Mouse (Mus musculus) limb, embryonic 12.5 days (tissue): ENCODE measurements around the gene Psmb11. TPM values are rescaled to one million over a fixed set of nuclear protein-coding genes. Genes with fewer than 3 reads are reported as not detected.
A peak's percentile ranks its signal among the peaks of the same experiment; 100 is the strongest.

Experiments used
- ATAC-seq: fragments of 200-750 bp; cut with Nextera tagmentation; 2 replicates; pipeline ENCODE4 v1.8.0; 2017; ENCODE audit warnings: low read depth, moderate TSS enrichment; ENCODE audit not compliant: insufficient number of reproducible peaks, insufficient read depth, low FRiP score, low TSS enrichment
- H3K27ac ChIP-seq: fragments of 300-500 bp; sonication (generic); 2 replicates; pipeline ENCODE4 v1.5.1; 2016; ENCODE audit warnings: mild to moderate bottlenecking, moderate library complexity
- H3K27me3 ChIP-seq: fragments of 300-500 bp; sonication (generic); 2 replicates; pipeline ENCODE4 v1.6.1; 2016; ENCODE audit warnings: mild to moderate bottlenecking, moderate library complexity
- H3K36me3 ChIP-seq: fragments of 300-500 bp; sonication (generic); 2 replicates; pipeline ENCODE4 v1.6.1; 2016; ENCODE audit warnings: mild to moderate bottlenecking, moderate library complexity
- H3K4me1 ChIP-seq: fragments of 300-500 bp; sonication (generic); replicated peaks from 2 replicates; pipeline ENCODE4 v1.6.1; 2016
- H3K4me2 ChIP-seq: fragments of 300-500 bp; sonication (generic); 2 replicates; pipeline ENCODE4 v1.6.1; 2016; ENCODE audit warnings: mild to moderate bottlenecking, moderate library complexity
- H3K4me3 ChIP-seq: fragments of 300-500 bp; sonication (generic); replicated peaks from 2 replicates; pipeline ENCODE4 v1.5.1; 2016; ENCODE audit warnings: mild to moderate bottlenecking
- H3K9ac ChIP-seq: fragments of 300-500 bp; sonication (generic); replicated peaks from 2 replicates; pipeline ENCODE4 v1.6.1; 2016; ENCODE audit warnings: mild to moderate bottlenecking, moderate library complexity
- H3K9me3 ChIP-seq: fragments of 300-500 bp; sonication (generic); 2 replicates; pipeline ENCODE4 v1.6.1; 2016; ENCODE audit warnings: mild to moderate bottlenecking, moderate library complexity
- WGBS: fragments of 180-500 bp; shearing (Covaris S2); methylation state at CpG from one replicate; pipeline ENCODE4 v1.1.7; 2016; 5-methylcytosine and 5-hydroxymethylcytosine counted together
- polyA plus RNA-seq: library from polyadenylated mRNA; unstranded; fragments of >200 nt; fragmentation: Nextera tagmentation; extraction: Ambion mirVana; gene quantifications from 2 replicates; pipeline ENCODE4 v1.2.1, GENCODE M21; 2016

Gene Psmb11
- polyA plus RNA-seq, result 0.06 and 0.29 TPM in 2 replicates

- Histone ChIP-seq H3K4me2 (no peak within 1 kb of the TSS), H3K4me3 (no peak within 1 kb of the TSS), H3K4me1 (peaks cover 10% of the 10 kb centered on the region), H3K36me3 (peaks cover 5% of the 10 kb centered on the region), H3K9ac (no peak within 1 kb of the TSS), H3K27me3 (0 out of 2 replicates have a peak, but pooled peaks cover 6% of the 10 kb centered on the region), H3K27ac (no peak within 1 kb of the TSS), H3K9me3 (no peaks in the 10 kb centered on the region)
- no peak for ATAC-seq
- 75% methylated on average over 1 of the region's 1 CpGs for WGBS
Measured at GRCm38 (mm10) chr14:54621133-54621532, at the start of gene Psmb11. Gene Psmb11 (plus strand): TSS chr14:54621433.

GRCm38 (mm10) chr14:54572122-54572521 lies 49.1 kb upstream of the Psmb11 start:
- 79% methylated on average over 4 of the region's 4 CpGs for WGBS
- Histone ChIP-seq H3K36me3 (peaks cover 70% of the 10 kb centered on the region), H3K9me3 (no peaks in the 10 kb centered on the region), H3K4me2 (peak overlapping the region; percentile 85), H3K27me3 (no peaks in the 10 kb centered on the region), H3K27ac (peak overlapping the region; percentile 76; the same call in 1 of the 2 replicates), H3K9ac (no peak overlapping the region; the same call in 1 of the 2 replicates), H3K4me3 (0 out of 2 replicates have a peak overlapping the region, but pooled peaks have one; percentile 99), H3K4me1 (peaks cover 30% of the 10 kb centered on the region)
- ATAC-seq, result no peak

GRCm38 (mm10) chr14:54572790-54573736 lies 48.2 kb upstream of the Psmb11 start:
- Histone ChIP-seq H3K4me1 (peaks cover 30% of the 10 kb centered on the region), H3K4me3 (peak overlapping the region; percentile 99), H3K36me3 (peaks cover 61% of the 10 kb centered on the region), H3K27ac (peak overlapping the region; percentile 76), H3K27me3 (no peaks in the 10 kb centered on the region), H3K9ac (peak overlapping the region; percentile 97), H3K4me2 (peak overlapping the region; percentile 85), H3K9me3 (no peaks in the 10 kb centered on the region)
- WGBS, result 15% methylated on average over 14 of the region's 14 CpGs
- ATAC-seq, result peak; percentile 16; the same call in 1 of the 2 replicates

- H3K4me3 ChIP-seq, result peak overlapping the region; percentile 99
- H3K9me3 ChIP-seq, result no peaks in the 10 kb centered on the region
- H3K27ac ChIP-seq, result peak overlapping the region; percentile 76
- H3K4me2 ChIP-seq, result peak overlapping the region; percentile 85
- peak overlapping the region; percentile 97 for H3K9ac ChIP-seq
- peaks cover 49% of the 10 kb centered on the region for H3K36me3 ChIP-seq
- 21% methylated on average over 4 of the region's 4 CpGs for WGBS
- ATAC-seq, result no peak
- H3K27me3 ChIP-seq, result no peaks in the 10 kb centered on the region
- H3K4me1 ChIP-seq, result peaks cover 36% of the 10 kb centered on the region
Measured at GRCm38 (mm10) chr14:54574253-54574652, 47.0 kb upstream of the Psmb11 start.

- Histone ChIP-seq H3K9me3 (no peaks in the 10 kb centered on the region), H3K27ac (peak overlapping the region; percentile 76), H3K4me2 (peak overlapping the region; percentile 85), H3K9ac (peak overlapping the region; percentile 97), H3K27me3 (no peaks in the 10 kb centered on the region), H3K4me3 (peak overlapping the region; percentile 99), H3K4me1 (peaks cover 36% of the 10 kb centered on the region), H3K36me3 (peaks cover 41% of the 10 kb centered on the region)
- WGBS, result 4% methylated on average over 8 of the region's 8 CpGs
- ATAC-seq, result no peak
Measured at GRCm38 (mm10) chr14:54575031-54575430, 46.2 kb upstream of the Psmb11 start.

GRCm38 (mm10) chr14:54575631-54576030 lies 45.6 kb upstream of the Psmb11 start:
- Histone ChIP-seq H3K27me3 (no peaks in the 10 kb centered on the region), H3K9ac (peak overlapping the region; percentile 97), H3K36me3 (peaks cover 36% of the 10 kb centered on the region), H3K4me1 (peaks cover 36% of the 10 kb centered on the region), H3K4me3 (peak overlapping the region; percentile 99), H3K4me2 (peak overlapping the region; percentile 85), H3K9me3 (no peaks in the 10 kb centered on the region), H3K27ac (peak overlapping the region; percentile 96)
- under 1% methylated on average over 39 of the region's 39 CpGs for WGBS
- ATAC-seq, result peak; percentile 23; the same call in 1 of the 2 replicates

GRCm38 (mm10) chr14:54576241-54577088 lies 44.8 kb upstream of the Psmb11 start:
- ATAC-seq, result no peak
- peaks cover 36% of the 10 kb centered on the region for H3K4me1 ChIP-seq
- peak overlapping the region; percentile 85 for H3K4me2 ChIP-seq
- H3K27me3 ChIP-seq, result no peaks in the 10 kb centered on the region
- no peaks in the 10 kb centered on the region for H3K9me3 ChIP-seq
- peak overlapping the region; percentile 99 for H3K4me3 ChIP-seq
- H3K36me3 ChIP-seq, result peaks cover 28% of the 10 kb centered on the region
- H3K9ac ChIP-seq, result peak overlapping the region; percentile 97
- under 1% methylated on average over 84 of the region's 84 CpGs for WGBS
- peak overlapping the region; percentile 96 for H3K27ac ChIP-seq

- H3K4me3 ChIP-seq, result peak within 1 kb of the TSS; percentile 99
- peak; percentile 54 for ATAC-seq
- H3K27me3 ChIP-seq, result no peaks in the 10 kb centered on the region
- H3K4me1 ChIP-seq, result peaks cover 33% of the 10 kb centered on the region
- peak within 1 kb of the TSS; percentile 96 for H3K27ac ChIP-seq
- H3K36me3 ChIP-seq, result peaks cover 23% of the 10 kb centered on the region
- peak within 1 kb of the TSS; percentile 85 for H3K4me2 ChIP-seq
- H3K9ac ChIP-seq, result peak within 1 kb of the TSS; percentile 97
- H3K9me3 ChIP-seq, result no peaks in the 10 kb centered on the region
- under 1% methylated on average over 66 of the region's 66 CpGs for WGBS
Measured at GRCm38 (mm10) chr14:54577089-54577982, 43.9 kb upstream of the Psmb11 start, which contains the start of gene Ajuba. Gene Ajuba (minus strand): TSS chr14:54577558.

- H3K4me1 ChIP-seq, result peaks cover 25% of the 10 kb centered on the region
- peak overlapping the region; percentile 97 for H3K9ac ChIP-seq
- H3K27ac ChIP-seq, result peak overlapping the region; percentile 96
- under 1% methylated on average over 10 of the region's 10 CpGs for WGBS
- peaks cover 25% of the 10 kb centered on the region for H3K36me3 ChIP-seq
- no peaks in the 10 kb centered on the region for H3K27me3 ChIP-seq
- no peak for ATAC-seq
- peak overlapping the region; percentile 99 for H3K4me3 ChIP-seq
- H3K4me2 ChIP-seq, result peak overlapping the region; percentile 85
- no peaks in the 10 kb centered on the region for H3K9me3 ChIP-seq
Measured at GRCm38 (mm10) chr14:54578063-54578462, 43.2 kb upstream of the Psmb11 start.

- no peaks in the 10 kb centered on the region for H3K27me3 ChIP-seq
- no peak overlapping the region for H3K4me3 ChIP-seq
- no peak for ATAC-seq
- no peak overlapping the region for H3K27ac ChIP-seq
- WGBS, result 77% methylated on average over 7 of the region's 7 CpGs
- no peak overlapping the region for H3K9ac ChIP-seq
- peaks cover 24% of the 10 kb centered on the region for H3K36me3 ChIP-seq
- no peak overlapping the region for H3K4me2 ChIP-seq
- H3K4me1 ChIP-seq, result peaks cover 10% of the 10 kb centered on the region
- no peaks in the 10 kb centered on the region for H3K9me3 ChIP-seq
Measured at GRCm38 (mm10) chr14:54579638-54580037, 41.6 kb upstream of the Psmb11 start.
